In the genomic region with DNA sequence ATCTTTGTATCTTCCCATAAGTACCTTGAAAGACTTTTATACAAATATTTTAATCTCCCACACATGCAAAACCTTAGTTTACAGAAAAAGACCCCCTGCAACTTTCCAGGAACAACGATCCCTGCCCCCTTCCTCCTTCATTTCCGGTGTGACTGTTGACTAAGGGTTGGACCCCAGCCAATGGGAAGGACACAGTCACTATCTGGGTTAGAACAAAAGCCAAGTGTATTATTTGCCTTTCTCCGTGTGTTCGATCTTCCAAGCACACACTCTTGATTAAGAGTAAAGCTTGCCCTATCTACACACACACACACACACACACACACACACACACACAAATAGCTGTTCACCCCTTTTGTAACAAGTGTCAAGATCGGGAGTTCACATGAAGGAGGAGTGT, we compare ENCODE assay signal across 12 mouse cellular contexts.
DNase-seq lines count a peak whose midpoint lies in the region; TF ChIP-seq lines count a peak whose summit lies in the region.
"Had no signal": no experiment of that assay in that cellular context is flagged by ENCODE, and none has a peak within 500 bp of the region (broad histone marks: within the 10 kb centered on the region; RNA-seq: fewer than 3 reads in every experiment).

No protein-coding gene starts in this region.

- no peaks in the 10 kb centered on the region for H3K4me1 ChIP-seq in kidney, adult 2 months (ENCODE audit: control insufficient read depth, insufficient read depth, low read length)

- H3K27ac ChIP-seq in kidney, adult 2 months (ENCODE audit: insufficient read depth, low read depth, low read length): no peak overlapping the region
- H3K27ac ChIP-seq: hindbrain, embryonic 12.5 days; limb, embryonic 12.5 days had no signal

- peak; percentile 5 to 13 for DNase-seq in cerebellum, adult 18-20 months
- no peak for DNase-seq in cerebellum, adult 11-12 months
- DNase-seq in kidney, adult 2 months: peak; percentile 7
- DNase-seq in kidney, postnatal 14 days: no peak
- peak; percentile 12 for DNase-seq in urinary bladder, postnatal 14 days (ENCODE audit: low spot score)
- DNase-seq in urinary bladder, postnatal 4 days (ENCODE audit: low spot score in 2 of 2): no peak
- DNase-seq in thymus, postnatal 14 days: no peak
- DNase-seq in spleen, postnatal 36 days (ENCODE audit: low spot score in 2 of 2): no peak
- DNase-seq: B cell, adult 2 months; layer of hippocampus, postnatal 36 days had no signal

- TF ChIP-seq CTCF in kidney, adult 2 months (conservative IDR thresholded peaks at IDR 0.05; ENCODE audit: insufficient read depth, insufficient read length, low read depth, low read length): no peak

- no peaks in the 10 kb centered on the region for H3K36me3 ChIP-seq in kidney, adult 2 months (ENCODE audit: control insufficient read depth, insufficient read depth, low read length)
- H3K36me3 ChIP-seq: hindbrain, embryonic 12.5 days; limb, embryonic 12.5 days had no signal

- H3K27me3 ChIP-seq in kidney, adult 2 months (replicated peaks; ENCODE audit: control insufficient read depth, insufficient read depth, low read length): no peaks in the 10 kb centered on the region
- H3K27me3 ChIP-seq: hindbrain, embryonic 12.5 days; limb, embryonic 12.5 days had no signal

- H3K4me3 ChIP-seq in kidney, adult 2 months (ENCODE audit: insufficient read depth, low read depth, low read length): no peak overlapping the region
- H3K4me3 ChIP-seq: hindbrain, embryonic 12.5 days; limb, embryonic 12.5 days had no signal

- TF ChIP-seq POLR2A in kidney, adult 2 months (IDR thresholded peaks at IDR 0.05; ENCODE audit: low read depth, low read length): no peak

- WGBS in kidney, adult 2 months: 49% methylated on average over 5 of the region's 5 CpGs

Comparison
In these comparisons a context has a peak if more than half of its experiments do, and no peak if none do; other contexts are left out.
1. DNase-seq: peak in cerebellum, adult 18-20 months (2 of 2), kidney, adult 2 months (single experiment) and urinary bladder, postnatal 14 days (single experiment); none in cerebellum, adult 11-12 months (single experiment), kidney, postnatal 14 days (single experiment), urinary bladder, postnatal 4 days (0 of 2), thymus, postnatal 14 days (single experiment) and spleen, postnatal 36 days (0 of 2).